Mouse (Mus musculus): ENCODE data around the gene Wdhd1.

The Wdhd1 gene

DNA sequence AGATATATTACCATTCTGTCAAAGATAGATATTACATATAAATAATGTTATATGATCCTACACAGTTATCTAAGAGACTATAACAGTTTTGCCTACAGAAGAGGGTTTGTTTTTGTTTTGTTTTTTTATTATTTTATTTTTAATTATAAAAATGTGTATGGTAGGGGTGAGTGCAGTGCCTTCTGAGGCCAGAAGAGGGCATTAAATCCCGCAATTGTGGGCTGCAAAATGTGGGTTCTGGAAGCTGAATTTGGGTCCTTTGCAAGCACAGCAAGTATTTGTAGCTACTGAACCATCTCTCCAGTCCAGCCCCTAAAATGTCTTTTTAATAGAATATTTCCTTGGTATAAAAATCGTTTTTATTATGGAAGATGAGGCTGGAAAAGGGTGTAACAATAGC lies 2.4 kb upstream of the Wdhd1 start:
- no peak for DNase-seq

DNA sequence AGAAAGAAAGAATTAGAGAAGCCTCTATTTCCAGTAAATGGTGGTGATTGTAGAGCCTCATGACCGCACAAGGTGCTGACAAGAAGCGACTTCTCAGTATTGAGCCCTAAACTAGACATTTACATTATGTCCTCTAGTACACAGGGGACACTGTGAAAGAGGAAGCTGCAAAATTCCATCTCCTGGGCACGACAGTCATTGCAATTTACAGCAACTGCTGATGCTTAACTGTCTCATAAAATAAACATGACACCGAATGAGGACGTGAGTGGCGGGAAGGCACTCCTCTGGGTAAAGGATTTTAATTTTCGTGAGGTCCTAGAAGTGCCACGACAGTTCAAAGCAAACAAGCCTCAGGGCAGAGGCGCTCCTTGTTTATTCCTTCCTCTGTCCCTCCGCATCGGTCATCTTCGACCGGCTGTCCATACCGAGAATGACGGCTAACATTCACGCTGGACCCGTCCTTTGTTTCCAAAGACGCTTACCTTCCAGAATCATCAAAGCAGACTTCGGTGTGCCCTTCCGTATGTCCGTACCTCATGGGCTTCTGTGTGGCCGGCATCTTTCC lies 537 bp downstream of the Wdhd1 start:
- DNase-seq, result peak in 1 of 2 experiments; percentile 21

DNA sequence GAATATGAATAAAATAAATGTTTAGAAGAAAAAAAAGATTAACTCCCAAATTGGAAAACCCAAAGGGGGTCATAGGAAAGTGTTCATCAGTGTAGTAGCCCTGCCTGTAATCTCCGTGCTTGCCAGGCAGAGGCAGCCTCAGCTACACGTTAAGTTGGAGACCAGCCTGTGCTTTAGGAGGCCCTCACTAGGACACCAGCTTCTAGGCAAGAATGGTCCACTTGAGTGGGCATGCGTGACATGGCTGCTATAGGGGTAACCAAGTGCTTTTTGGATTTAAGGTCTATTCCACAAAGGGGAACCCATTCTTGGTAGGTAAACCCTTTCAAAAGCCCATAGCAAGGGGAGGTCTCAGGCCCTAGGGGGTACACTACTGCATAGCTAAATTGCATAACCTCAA lies 1.2 kb downstream of the Wdhd1 start:
- no peak for DNase-seq

DNA sequence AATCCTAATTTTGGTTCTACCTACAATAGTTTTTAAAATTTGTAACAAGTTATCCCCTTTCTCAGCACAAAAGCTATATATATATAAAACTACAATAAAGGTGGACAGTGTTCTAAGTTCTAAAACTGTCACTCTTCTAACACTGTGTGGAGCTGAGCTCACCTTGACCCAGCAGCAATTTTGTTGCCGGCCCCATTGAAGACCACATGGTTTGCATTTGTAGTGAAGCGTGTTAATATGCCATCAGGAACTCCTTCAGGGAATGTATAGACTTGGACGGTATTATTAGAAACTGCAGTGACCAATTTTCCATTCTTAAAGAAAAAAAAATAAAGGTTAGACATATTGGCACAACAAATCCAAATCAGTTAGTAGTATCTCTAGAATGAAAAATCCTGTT lies 2.9 kb downstream of the Wdhd1 start:
- no peak for DNase-seq

DNA sequence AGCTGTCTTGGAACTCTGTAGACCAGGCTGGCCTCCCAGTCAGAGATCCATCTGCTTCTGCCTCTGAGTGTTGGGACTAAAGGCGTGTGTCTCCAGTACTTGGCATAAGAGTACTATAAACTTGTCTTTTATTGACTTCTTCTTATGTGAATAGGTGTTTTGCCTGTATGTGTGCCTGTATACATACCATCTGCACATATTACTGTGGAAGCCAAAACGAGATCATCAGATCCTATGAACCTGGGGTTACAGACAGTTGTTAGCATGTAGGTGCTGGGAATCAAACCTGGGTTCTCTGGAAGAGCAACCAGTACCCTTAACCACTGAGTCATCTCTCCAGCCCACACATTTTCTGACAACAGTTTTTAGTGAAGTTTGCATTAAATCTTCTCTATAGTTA lies 7.0 kb downstream of the Wdhd1 start:
- no peak for DNase-seq

DNA sequence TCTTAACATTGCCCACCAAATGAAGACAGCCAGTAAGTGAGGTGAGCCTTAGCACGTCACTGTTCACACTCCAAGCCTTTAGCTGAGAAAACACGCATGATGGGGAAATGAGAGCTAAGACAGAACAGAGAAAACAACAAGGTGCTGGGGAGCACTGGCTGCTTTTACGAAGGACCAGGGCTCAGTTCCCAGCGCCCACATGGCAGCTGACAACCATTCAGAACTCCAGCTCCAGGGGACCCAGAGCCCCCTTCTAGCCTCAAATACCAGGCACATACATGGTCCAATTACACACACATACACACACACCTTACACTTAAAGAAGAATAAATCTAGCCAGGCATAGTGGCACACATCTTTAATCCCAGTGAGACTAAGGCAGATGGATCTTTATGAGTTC lies 7.6 kb downstream of the Wdhd1 start:
- DNase-seq, result no peak

DNA sequence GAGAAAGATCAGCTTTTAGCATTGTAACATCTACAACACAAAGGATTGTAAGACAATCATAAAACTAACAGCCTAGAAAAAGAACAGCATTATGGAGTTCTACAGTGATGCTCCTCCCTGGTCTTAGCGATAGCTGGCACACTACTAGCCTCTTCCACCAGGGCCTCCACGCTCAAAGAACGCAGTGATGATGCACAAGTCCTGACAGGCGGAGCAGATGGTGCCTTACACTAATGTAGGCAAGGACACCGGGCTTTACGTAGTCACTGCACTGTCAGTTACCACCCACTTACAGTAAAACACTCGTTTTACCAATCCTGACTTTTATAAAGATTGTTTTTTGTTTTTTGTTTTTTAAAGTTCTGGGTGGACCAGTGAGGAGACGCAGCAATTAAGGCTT lies 10.8 kb downstream of the Wdhd1 start:
- DNase-seq, result no peak

DNA sequence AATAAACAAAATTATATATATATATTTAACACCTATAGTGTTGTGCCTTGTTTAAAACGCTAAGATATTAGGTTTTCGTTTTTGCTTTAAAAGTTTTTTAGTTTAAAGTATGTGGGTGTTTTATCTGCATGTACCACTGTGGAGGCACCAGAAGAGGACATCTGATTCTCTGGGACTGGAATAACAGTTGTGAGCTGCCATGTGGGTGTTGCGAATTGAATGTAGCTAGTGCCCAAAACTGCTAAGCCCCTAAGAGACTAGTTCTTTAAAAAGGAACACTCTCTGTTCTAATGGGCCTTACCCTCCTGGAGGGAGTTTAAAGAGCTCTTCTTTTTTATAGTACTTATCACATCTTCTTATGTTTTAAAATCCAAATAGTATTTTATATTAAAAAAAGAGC lies 11.8 kb downstream of the Wdhd1 start:
- DNase-seq, result no peak

DNA sequence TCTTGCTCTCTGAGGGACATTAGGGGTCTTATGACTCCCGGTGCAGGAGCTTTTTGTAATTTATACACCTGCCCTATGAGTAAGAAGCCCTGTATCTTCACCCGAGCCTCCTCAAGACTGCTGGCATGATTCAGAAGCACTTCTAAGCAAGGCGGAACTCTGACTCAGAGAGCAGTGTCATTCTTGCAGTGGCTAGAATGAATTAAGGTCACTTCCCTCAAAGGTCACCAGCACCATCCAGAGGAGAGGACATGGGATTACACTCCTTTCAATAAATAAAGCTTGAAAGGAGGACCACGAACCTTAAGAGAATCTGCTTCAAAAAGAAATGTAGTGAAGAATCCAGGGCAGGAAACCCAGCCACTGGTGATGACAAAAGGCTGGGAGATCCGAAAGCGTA lies 26.8 kb downstream of the Wdhd1 start:
- no peak for DNase-seq

DNA sequence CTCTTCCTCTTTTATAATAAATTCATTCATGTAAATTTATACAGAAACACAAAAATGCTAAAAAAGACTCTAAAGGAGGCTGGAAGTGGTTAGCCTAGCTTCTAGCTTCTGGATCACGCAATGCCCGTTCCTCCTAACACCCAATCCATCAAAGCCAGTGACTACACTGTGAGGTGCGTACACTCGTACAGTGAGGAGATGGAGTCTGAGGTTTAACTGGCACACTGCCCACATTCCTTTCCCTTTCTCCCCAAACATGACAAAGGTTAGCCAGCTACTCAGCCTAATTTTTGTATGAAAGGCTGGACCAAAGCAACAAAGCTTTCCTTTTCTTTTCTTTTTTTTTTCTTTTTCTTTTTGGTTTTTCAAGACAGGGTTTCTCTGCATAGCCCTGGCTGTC lies 33.9 kb downstream of the Wdhd1 start:
- no peak for DNase-seq

DNA sequence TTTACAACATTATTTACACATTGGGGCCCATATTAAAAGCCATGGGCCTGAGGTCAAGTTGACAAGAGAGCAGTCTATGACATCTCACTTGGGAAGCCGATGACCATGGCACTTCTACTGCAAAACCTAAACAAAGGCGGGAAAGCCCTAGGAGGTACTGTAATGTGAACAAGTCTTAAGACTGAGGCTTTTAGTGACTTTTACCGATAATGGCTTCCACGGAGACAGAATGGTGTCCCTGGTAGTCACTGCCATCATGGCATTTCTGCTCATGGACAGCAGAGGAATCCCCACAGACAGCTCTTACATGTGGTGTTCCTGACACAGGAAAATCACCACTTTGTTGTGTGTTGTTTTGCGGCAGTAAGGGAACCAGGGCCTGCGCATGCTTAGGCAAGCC lies 35.6 kb downstream of the Wdhd1 start:
- DNase-seq, result no peak

DNA sequence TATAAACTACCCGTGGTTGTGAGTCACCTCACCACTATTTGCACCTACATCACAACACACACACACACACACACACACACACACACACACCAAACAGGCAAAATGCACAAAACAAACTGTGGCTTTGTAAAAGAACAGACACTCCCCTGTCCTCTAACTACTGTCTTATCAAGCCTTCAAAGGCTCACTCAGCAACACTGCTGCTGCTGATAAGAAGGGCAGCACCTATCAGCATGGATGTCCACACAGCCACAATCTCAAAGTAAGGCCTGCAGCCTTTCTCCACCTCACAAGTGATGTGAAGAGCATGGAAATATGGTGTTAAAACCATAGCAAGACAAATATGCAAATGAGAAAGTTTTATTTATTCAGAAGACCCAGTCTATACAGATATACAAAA lies 36.1 kb downstream of the Wdhd1 start:
- DNase-seq, result no peak

DNA sequence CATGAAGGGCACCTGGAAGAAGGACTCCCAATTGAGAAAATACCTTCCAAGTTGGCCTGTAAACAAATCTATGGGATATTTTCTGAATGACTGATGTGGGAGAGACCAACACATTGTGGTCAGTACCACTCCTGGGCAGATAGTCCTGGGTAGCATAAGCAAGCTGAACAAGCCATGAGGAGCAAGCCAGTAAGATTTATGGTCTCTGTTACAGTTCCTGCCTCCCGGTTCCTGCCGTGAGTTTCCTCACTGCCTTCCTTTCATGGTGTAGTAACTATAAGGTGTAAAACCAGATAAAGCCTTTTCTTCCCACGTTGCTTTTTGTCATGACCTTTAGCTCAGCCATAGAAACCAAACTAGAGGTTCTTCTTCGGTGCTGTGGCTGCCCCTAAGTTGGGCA lies 39.4 kb downstream of the Wdhd1 start:
- no peak for DNase-seq

DNA sequence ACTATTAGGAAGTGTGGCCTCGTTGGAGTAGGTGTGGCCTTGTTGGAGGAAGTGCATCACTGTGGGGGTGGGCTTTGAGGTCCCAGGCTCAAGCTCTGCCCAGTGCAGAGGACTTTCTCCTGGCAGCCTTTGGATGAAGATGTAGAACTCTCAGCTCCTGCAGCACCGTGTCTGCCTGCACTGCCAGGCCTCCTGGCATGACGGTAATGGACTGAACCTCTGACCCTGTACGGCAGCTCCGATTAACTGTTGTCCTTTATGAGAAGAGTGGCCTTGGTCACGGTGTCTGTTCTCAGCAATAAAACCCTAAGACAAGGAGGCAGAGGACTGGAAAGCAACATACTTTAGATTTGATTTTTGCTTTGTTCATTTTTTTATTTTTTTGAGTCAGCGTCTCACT lies 40.2 kb downstream of the Wdhd1 start:
- DNase-seq, result no peak

DNA sequence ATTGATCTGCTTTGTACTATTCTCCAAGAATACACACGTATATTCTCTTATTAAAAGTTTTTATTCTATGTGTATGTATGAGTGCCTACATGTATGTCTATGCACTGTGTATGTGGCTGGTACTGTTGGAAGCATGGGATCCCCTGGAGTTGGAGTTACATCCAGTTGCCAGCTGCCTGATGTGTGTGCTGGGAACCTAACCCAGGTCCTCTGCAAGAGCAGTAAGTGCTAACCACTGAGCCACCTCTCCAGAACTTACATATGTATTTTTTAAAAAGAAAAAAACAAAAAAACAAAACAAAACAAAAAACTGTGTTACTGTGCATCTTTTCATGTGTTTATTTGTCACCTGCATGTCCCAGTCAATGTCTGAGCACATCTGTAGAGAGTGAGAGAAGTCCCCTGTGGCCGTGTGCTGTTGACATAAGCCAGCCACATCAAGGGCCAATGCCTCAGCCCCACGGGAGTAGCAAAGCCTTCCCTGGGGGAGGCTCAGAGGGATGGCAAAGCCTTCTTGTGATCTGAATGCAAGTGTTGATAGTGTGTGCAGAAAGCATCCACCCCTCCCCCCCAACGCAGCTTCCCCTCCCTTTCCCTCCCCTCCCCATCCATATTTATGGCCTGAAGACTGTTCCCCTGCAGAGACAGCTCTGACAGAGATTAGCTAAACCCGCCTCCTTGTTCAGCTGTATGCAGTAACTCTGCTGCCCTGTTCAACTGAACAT lies 42.0 kb downstream of the Wdhd1 start:
- DNase-seq, result no peak

DNA sequence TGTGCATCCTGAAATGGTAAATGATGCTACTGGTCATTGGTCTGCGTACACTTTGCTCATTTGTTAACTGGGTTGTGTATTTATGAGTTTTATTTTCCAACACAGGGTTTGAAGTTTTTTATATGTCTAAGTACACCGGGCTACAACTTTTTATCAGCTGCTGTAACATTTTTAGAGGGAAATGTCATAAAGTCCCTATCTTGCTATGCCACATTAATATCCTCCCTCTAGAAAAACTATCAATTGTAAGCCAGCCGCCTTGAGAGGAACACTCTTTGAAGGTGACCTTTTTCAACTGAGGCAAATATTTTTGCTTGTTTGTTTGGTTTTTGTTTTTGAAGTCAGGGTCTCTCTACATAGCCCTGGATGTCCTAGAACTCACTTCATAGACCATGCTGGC lies 42.6 kb downstream of the Wdhd1 start:
- no peak for DNase-seq

DNA sequence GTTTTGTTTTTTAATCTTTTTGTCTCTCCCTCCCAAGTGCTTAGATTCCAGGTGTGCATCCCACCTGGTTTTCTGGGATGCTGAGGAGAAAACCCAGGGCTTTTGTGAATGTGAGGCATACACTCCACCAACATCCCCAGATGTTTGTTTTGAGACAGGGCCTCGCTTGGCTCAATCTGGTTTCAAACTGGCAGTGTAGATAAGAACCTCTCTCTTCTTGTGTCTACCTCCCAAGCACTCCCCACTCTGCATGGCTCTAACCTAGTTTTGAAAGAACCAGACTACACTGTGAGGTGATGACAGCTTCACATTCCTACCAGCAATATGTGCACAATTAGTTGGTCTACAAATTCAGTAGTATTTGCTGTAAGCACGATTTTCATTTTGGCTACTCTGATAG lies 43.1 kb downstream of the Wdhd1 start:
- no peak for DNase-seq

DNA sequence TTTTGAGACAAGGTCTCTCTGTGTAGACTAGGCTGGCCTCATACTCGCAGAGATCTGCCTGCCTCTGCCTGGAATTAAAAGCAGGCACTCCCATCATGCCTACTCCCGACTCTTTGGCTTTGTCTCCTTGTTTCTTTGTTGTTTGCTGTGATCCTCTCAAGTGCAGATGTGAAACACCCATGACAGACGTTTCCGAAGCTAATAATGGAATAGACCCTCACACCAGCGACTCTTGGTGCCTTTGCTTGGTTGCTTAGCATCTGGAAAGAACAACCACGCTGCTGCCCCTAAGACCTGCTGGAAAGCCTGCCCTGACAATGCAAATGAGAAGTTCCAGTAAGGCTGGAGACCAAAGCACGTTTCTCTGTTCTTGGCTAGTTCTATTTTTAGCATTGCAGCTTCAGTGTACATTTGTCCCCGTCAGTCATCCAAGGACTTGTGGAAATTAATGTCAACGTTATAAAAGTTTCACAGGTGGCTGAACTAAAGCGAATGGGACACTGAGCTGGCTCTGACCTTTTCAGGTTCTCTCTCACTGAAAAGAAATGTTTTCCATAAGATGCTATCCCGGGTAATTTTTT lies 46.8 kb downstream of the Wdhd1 start:
- no peak for DNase-seq

DNA sequence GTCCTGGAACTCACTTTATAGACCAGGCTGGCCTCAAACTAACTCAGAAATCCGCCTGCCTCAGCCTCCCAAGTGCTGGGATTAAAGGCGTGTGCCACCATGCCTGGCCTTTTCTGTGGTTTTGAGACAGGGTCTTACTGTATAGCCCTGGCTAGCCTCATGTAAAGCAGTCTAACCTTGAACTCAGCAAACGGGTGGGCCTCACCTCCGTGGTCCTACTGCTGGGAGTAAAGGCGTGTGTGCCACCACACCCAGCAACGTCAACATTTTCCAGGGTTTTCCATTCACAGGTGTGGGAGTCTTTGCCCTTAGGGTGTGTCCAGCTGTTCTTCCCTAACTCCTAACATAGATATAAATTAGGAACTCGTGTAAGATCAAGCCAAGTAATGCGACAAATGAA lies 50.7 kb downstream of the Wdhd1 start:
- no peak for DNase-seq

DNA sequence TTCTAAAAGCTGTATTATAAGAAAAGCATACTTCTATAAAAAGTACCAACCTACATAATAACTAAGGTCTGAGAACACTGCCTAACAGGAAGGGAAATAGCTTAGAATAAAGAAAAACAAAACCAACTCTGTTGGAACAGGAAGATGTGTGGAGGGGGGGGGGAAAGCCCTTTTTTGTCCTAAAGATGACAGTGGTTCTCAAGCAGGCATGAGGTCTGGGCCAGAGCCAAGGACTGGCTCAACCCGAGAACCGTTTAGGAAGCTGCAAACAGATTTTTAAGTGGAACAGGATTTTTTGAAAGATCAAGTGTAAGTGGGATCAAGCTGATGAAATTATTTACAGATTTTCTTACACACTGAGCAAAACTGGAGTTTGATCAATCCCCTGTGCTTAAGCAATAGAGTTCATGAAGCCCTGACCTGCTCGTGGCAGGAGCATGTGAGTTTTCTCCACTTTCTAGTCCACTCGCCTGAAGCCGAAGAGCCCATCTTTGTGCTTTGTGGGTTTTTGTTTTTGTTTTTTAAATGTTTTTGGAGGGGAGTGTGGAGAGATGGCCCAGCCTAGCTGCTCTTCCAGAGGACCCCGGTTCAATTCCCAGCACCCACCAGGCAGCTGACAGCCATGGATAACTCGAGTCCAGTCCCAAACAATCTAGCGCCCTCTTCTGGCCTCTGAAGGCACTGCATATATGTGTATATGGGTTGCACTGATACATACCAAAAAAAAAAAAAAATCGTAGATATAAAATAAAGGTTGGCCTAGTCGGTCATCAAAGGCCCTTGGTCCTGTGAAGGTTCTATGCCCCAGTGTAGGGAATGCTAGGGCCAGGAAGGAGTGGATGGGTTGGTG lies 52.0 kb downstream of the Wdhd1 start:
- no peak for DNase-seq

DNA sequence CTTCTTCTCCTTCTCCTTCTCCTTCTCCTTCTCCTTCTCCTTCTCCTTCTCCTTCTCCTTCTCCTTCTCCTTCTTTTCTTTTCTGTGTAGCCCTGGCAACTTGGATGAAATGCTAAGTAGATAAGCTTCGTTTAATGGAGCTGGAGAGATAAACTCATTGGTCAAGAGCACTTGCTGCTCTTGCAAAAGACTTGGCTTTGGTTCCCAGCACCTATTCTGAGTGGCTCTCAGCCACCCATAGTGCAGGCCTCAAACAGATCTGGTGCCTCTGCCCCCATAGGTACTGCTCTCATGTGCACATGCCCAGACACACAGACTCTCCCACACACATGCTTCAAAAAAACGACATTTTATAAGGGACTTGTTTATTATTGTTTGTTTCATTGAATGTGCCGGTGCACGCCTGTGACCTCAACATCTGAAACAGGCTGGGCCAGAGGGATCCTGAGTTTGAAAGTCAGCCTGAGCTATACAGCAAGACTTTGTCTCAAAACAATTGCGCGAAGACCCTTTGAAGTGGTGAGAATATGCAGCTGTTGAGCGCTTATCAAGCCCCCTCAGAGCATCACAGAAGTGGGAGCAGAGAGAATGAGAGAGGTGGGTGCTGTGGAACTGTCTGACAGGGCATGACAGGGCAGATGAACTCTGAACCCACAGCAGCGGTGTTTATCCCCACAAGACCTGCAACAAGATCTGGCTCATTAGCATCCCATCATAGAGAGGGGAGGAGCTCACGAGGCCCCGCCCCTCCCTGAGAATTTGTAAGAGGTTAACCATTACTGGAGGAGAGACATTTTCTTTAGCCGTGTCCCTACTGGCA lies 53.8 kb downstream of the Wdhd1 start:
- DNase-seq, result no peak

DNA sequence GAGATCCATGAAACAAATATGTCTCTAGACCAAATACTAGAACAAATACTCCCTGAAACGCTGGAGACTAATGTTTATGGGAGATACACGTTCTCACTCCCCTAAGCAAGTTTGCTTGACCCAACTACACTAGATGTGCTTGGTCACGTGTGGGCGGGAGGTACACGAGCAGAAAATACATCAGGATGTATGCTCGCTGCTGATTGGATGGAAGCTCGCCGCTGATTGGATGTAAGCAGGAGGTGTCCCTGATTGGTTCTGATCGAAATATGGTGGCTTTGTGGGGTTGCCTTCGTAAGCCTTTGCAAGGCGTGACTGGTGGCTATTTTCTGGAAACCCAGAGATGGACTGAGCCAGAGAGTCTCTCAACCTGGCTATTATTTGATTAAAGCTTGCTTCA lies 55.1 kb downstream of the Wdhd1 start:
- DNase-seq, result no peak

Data from lung, postnatal 4 days (tissue).